Mouse (Mus musculus) erythroblast, embryonic 14.5 days (primary cell): ENCODE data around the gene Ccs. TPM values are rescaled to one million over a fixed set of nuclear protein-coding genes. Genes with fewer than 3 reads are reported as not detected.
A peak's percentile ranks its signal among the peaks of the same experiment; 100 is the strongest.

Experiments used
- H3K27me3 ChIP-seq: 2 replicates; pipeline ENCODE4 v1.6.1; 2012; ENCODE audit warnings: inconsistent platforms; ENCODE audit not compliant: control insufficient read depth
- H3K36me3 ChIP-seq: 2 replicates; pipeline ENCODE4 v1.6.1; 2012; ENCODE audit warnings: mild to moderate bottlenecking, inconsistent platforms; ENCODE audit not compliant: control insufficient read depth
- H3K4me1 ChIP-seq: 2 replicates; pipeline ENCODE4 v1.6.1; 2012; ENCODE audit warnings: inconsistent platforms; ENCODE audit not compliant: control insufficient read depth
- H3K4me3 ChIP-seq: replicated peaks from 2 replicates; pipeline ENCODE3; 2012; ENCODE audit warnings: moderate library complexity, mild to moderate bottlenecking, inconsistent platforms
- H3K9me3 ChIP-seq: 2 replicates; pipeline ENCODE4 v1.6.1; 2012; ENCODE audit warnings: low read length, inconsistent platforms, mixed read lengths; ENCODE audit not compliant: control insufficient read depth
- GATA1 ChIP-seq: IDR thresholded peaks from 2 replicates; pipeline ENCODE4 v1.6.1; 2012; ENCODE audit warnings: low read length, inconsistent platforms, mixed read lengths
- TAL1 ChIP-seq: IDR thresholded peaks from 3 replicates; pipeline ENCODE4 v1.6.1; 2012; ENCODE audit warnings: low read length, inconsistent platforms, mixed read lengths
- polyA plus RNA-seq: library from polyadenylated mRNA; stranded (reverse); fragments of >175 nt; gene quantifications from 2 replicates; pipeline ENCODE4 v1.2.3, GENCODE M21; 2012

Gene Ccs
- polyA plus RNA-seq, 1 experiment: 19.1 TPM

DNA sequence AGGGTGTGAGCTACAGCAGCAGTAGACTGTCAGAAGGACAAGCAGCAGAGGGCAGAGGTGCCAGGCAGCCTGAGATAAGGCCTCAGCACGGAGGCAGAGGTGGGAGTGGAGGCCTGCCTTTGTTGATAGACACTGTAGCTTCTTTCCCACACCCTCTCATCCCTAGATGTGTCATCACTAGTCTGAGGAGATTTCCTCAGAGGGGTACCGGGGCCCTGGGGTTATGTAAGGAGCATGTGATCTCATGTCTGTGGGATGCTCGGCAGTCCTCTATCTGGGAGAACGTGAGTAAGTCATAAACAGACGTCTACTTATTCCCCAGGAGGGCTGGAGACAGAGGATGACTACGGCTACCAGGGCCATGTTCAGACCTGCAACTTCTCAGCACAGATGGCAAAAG is 19.9 kb upstream of the Ccs start:
- H3K4me1 ChIP-seq: peaks cover 86% of the 10 kb centered on the region
- peak; percentile 97 for TF ChIP-seq GATA1
- peak; percentile 98 for TF ChIP-seq TAL1
- H3K9me3 ChIP-seq: peaks cover 7% of the 10 kb centered on the region
- H3K27me3 ChIP-seq: peaks cover 55% of the 10 kb centered on the region
- H3K36me3 ChIP-seq: peaks cover 67% of the 10 kb centered on the region
- peak overlapping the region; percentile 67 for H3K4me3 ChIP-seq

DNA sequence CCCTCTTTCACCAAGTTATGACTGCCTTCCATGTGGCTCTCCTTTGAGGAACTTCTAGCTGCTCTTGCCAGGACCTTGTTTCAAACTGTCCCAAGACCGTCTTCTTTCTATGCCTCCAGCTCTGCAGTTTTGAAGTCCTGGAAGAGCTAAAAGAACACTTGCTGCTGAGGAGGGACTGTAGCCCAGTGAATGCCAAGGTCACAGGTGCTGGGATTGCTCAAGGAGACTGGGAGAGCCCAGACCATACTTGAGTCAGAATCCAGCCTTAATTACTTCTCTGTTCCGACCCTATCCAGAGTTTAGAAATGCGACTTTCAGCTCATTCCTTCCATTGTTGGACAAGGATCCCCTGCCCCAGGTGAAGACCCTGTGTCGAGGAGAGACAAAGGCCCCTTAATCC is 16.8 kb upstream of the Ccs start:
- Histone ChIP-seq H3K9me3 (peaks cover 5% of the 10 kb centered on the region; the same call in 1 of the 2 replicates), H3K4me3 (peak overlapping the region; percentile 66), H3K27me3 (peaks cover 59% of the 10 kb centered on the region), H3K36me3 (peaks cover 46% of the 10 kb centered on the region), H3K4me1 (peaks cover 66% of the 10 kb centered on the region)
- TF ChIP-seq GATA1 (no peak), TAL1 (no peak)

DNA sequence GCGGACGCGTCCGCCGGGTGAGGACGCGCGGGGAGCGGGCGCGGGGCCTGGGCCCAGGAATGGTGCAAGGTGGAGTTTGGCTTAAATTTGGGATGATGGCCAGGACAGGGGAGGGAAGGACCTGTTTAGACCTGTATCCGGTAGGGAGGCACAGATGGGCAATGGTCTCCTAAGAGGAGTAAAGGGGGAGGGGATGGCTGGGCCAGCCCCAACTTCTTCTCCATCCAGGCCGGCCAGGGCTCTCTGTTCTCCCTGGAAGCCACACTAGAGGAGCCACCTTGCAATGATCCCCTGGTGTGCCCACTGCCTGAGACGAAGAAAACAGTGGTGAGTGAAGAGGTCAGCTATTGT is 16.3 kb upstream of the Ccs start:
- Histone ChIP-seq H3K9me3 (peaks cover 5% of the 10 kb centered on the region; the same call in 1 of the 2 replicates), H3K4me3 (peak overlapping the region; percentile 66), H3K27me3 (peaks cover 64% of the 10 kb centered on the region), H3K4me1 (peaks cover 61% of the 10 kb centered on the region), H3K36me3 (peaks cover 41% of the 10 kb centered on the region)
- TF ChIP-seq TAL1: no peak
- TF ChIP-seq GATA1: no peak

GRCm38 (mm10) chr19:4854552-4855469 is 15.7 kb upstream of the Ccs start, which contains the start of gene Ctsf:
TSS of gene Ctsf (plus strand) at chr19:4855130.
- Histone ChIP-seq H3K9me3 (peaks cover 5% of the 10 kb centered on the region; the same call in 1 of the 2 replicates), H3K4me3 (peak within 1 kb of the TSS; percentile 66), H3K36me3 (peaks cover 34% of the 10 kb centered on the region), H3K4me1 (peaks cover 54% of the 10 kb centered on the region), H3K27me3 (peaks cover 70% of the 10 kb centered on the region)
- TF ChIP-seq GATA1 (no peak), TAL1 (no peak)

DNA sequence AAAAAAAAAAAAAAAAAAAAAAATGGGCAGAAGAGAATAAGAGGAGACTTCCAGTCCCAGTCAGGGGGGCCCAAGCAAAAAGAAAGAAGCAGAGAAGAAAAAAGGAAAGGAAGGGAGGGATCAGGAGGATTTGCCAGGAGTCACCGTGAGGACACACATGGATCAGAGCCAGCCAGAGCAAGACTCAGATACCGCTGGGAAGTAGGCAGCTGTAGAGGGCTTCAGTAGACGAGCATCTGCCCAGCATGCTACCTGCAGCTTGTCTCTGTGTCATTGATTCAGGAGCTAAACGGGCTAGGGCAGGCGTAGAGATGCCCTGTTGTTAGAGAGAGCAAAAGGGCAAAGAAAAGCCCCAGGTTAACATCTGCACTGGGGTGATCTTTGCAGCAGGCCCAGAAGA is 11.1 kb upstream of the Ccs start:
- peaks cover 85% of the 10 kb centered on the region for H3K27me3 ChIP-seq
- H3K36me3 ChIP-seq: no peaks in the 10 kb centered on the region
- no peak overlapping the region for H3K4me3 ChIP-seq
- no peak for TF ChIP-seq GATA1
- TF ChIP-seq TAL1: no peak
- peaks cover 2% of the 10 kb centered on the region; the same call in 1 of the 2 replicates for H3K9me3 ChIP-seq
- H3K4me1 ChIP-seq: peaks cover 19% of the 10 kb centered on the region

- Histone ChIP-seq H3K4me3 (no peak overlapping the region), H3K36me3 (no peaks in the 10 kb centered on the region), H3K27me3 (peaks cover 81% of the 10 kb centered on the region), H3K4me1 (peaks cover 16% of the 10 kb centered on the region), H3K9me3 (peaks cover 2% of the 10 kb centered on the region; the same call in 1 of the 2 replicates)
- TF ChIP-seq TAL1: no peak
- TF ChIP-seq GATA1: no peak
Measured at GRCm38 (mm10) chr19:4849800-4850199, 10.7 kb upstream of the Ccs start.

GRCm38 (mm10) chr19:4847490-4847889 is 8.4 kb upstream of the Ccs start:
- Histone ChIP-seq H3K4me1 (peaks cover 10% of the 10 kb centered on the region), H3K9me3 (no peaks in the 10 kb centered on the region), H3K4me3 (no peak overlapping the region), H3K27me3 (peaks cover 73% of the 10 kb centered on the region), H3K36me3 (no peaks in the 10 kb centered on the region)
- no peak for TF ChIP-seq GATA1

DNA sequence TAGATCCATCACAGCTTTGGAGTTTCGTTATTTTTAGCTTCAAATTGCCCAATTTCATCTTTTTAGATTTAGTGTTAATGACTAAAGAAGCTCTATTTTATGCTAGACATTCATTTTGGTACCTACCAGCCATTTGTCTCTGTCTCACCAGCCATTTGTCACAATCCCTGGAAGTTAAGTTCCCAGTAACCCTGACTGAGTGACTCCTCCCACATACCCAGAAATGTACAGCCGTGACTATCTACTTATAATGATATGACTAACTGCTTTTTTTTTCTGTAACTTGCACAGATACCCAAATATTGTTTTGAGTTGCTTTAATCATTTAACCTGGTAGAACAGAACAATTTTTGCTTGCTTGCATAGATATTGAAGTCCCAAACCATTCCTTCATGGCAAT is 6.7 kb upstream of the Ccs start:
- Histone ChIP-seq H3K27me3 (peaks cover 74% of the 10 kb centered on the region), H3K9me3 (no peaks in the 10 kb centered on the region), H3K4me1 (peaks cover 18% of the 10 kb centered on the region), H3K4me3 (no peak overlapping the region), H3K36me3 (no peaks in the 10 kb centered on the region)
- no peak for TF ChIP-seq GATA1

- H3K36me3 ChIP-seq: peaks cover 2% of the 10 kb centered on the region
- TF ChIP-seq GATA1: no peak
- TF ChIP-seq TAL1: no peak
Measured at GRCm38 (mm10) chr19:4842611-4843010, 3.5 kb upstream of the Ccs start.

More at GRCm38 (mm10) chr19:4842611-4843010, 3.5 kb upstream of the Ccs start:
- peaks cover 51% of the 10 kb centered on the region for H3K4me1 ChIP-seq
- no peaks in the 10 kb centered on the region for H3K9me3 ChIP-seq
- H3K4me3 ChIP-seq: no peak overlapping the region
- H3K27me3 ChIP-seq: peaks cover 61% of the 10 kb centered on the region
